Mouse (Mus musculus): ENCODE data around the gene Socs4.
A peak's percentile ranks its signal among the peaks of the same experiment; 100 is the strongest.

DNA sequence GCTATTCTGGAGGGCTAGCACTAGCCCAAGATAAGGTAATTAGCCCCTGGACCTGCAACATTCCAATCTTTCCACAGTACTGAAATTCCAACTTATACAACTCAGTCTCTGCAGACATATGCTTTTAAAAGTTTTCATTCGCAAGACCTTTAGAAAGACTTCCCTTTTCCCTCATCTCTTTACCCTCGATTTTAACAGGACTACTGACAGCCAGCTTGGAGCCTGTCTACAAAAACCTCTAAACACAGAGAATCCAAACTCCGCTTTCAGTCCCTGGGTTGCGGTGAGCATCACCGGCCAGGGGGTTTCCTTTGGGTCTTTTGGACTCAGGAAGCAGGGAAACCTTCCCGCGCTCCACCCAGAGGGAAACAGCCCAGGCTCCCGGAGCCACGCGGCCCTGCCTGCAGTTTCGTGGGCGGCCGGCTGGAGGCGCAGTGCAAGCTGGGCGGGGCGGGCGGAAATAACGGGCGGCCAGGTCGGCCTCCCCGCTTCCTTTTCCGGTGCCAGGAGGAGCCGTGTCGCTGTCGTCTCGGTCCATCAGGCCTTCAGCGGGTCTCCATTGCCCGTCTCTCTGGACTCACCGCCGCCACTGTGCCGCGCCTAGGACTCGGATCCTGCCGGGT lies 21.2 kb downstream of the Socs4 start, which contains the start of gene Mapk1ip1l:
- TF ChIP-seq POLR2A (IDR thresholded peaks at IDR 0.05; ENCODE audit: insufficient read depth, low read depth, low read length) = peak; percentile 69
- TF ChIP-seq CTCF (IDR thresholded peaks at IDR 0.05) = no peak; the same call in 1 of the 2 replicates
- no peak for TF ChIP-seq EP300 (IDR thresholded peaks at IDR 0.05; ENCODE audit: insufficient read depth, low read depth, low read length)

Measured in heart, adult 2 months (tissue).